Mouse (Mus musculus): ENCODE results near the gene AC109138.7. TPM values are rescaled to one million over a fixed set of nuclear protein-coding genes. Genes with fewer than 3 reads are reported as not detected.
"Not testable (repeated sequence)": the region's sequence is repeated elsewhere in the genome, so short reads cannot be mapped to it uniquely, and the experiment has no call there.

The AC109138.7 gene
- polyA plus RNA-seq, 1 experiment from 2014 or later, result not detected

GRCm38 (mm10) chr19:4231253-4232185 is 17.4 kb downstream of the AC109138.7 start, which contains the start of gene Pold4:
Gene Pold4, plus strand, starts transcription at chr19:4231899.
- Histone ChIP-seq H3K36me3 (replicated peaks; ENCODE audit: control insufficient read depth, insufficient read depth) (no peaks in the 10 kb centered on the region), H3K27me3 (ENCODE audit: control insufficient read depth, insufficient read depth, low read length) (peaks cover 13% of the 10 kb centered on the region), H3K4me1 (replicated peaks; ENCODE audit: control insufficient read depth, insufficient read depth, low read length) (peaks cover 10% of the 10 kb centered on the region), H3K27ac (peak within 1 kb of the TSS; percentile 85), H3K4me2 (replicated peaks) (peak within 1 kb of the TSS; percentile 79), H3K9me3 (ENCODE audit: control insufficient read depth, low read length) (no peaks in the 10 kb centered on the region), H3K9ac (peak within 1 kb of the TSS; percentile 74), H3K4me3 (replicated peaks; ENCODE audit: low read length) (peak within 1 kb of the TSS; percentile 48)
- ATAC-seq (ENCODE audit: low FRiP score) (peak; percentile 91), DNase-seq (ENCODE audit: low spot score) (peak; percentile 89)
- 11% methylated on average over 26 of the region's 26 CpGs for WGBS

- DNase-seq (ENCODE audit: low spot score) (no peak), ATAC-seq (ENCODE audit: low FRiP score) (no peak)
- peak overlapping the region; percentile 48 for H3K4me3 ChIP-seq (replicated peaks; ENCODE audit: low read length)
- peaks cover 10% of the 10 kb centered on the region for H3K4me1 ChIP-seq (replicated peaks; ENCODE audit: control insufficient read depth, insufficient read depth, low read length)
- peaks cover 13% of the 10 kb centered on the region for H3K27me3 ChIP-seq (ENCODE audit: control insufficient read depth, insufficient read depth, low read length)
- H3K27ac ChIP-seq, result peak overlapping the region; percentile 85
- H3K36me3 ChIP-seq (replicated peaks; ENCODE audit: control insufficient read depth, insufficient read depth), result no peaks in the 10 kb centered on the region
- H3K9ac ChIP-seq, result peak overlapping the region; percentile 74
- H3K4me2 ChIP-seq (replicated peaks), result peak overlapping the region; percentile 79
- 39% methylated on average over 2 of the region's 2 CpGs for WGBS
- H3K9me3 ChIP-seq (ENCODE audit: control insufficient read depth, low read length), result no peaks in the 10 kb centered on the region
Observed at GRCm38 (mm10) chr19:4232186-4232572, 18.0 kb downstream of the AC109138.7 start.

GRCm38 (mm10) chr19:4232651-4233050 is 18.5 kb downstream of the AC109138.7 start:
- peak overlapping the region; percentile 79 for H3K4me2 ChIP-seq (replicated peaks)
- WGBS, result 83% methylated on average over 7 of the region's 7 CpGs
- H3K36me3 ChIP-seq (replicated peaks; ENCODE audit: control insufficient read depth, insufficient read depth), result no peaks in the 10 kb centered on the region
- no peak for DNase-seq (ENCODE audit: low spot score)
- peak overlapping the region; percentile 74; the same call in 1 of the 2 replicates for H3K9ac ChIP-seq
- no peak overlapping the region for H3K27ac ChIP-seq
- H3K4me1 ChIP-seq (replicated peaks; ENCODE audit: control insufficient read depth, insufficient read depth, low read length), result peaks cover 10% of the 10 kb centered on the region
- H3K9me3 ChIP-seq (ENCODE audit: control insufficient read depth, low read length), result no peaks in the 10 kb centered on the region
- peaks cover 13% of the 10 kb centered on the region for H3K27me3 ChIP-seq (ENCODE audit: control insufficient read depth, insufficient read depth, low read length)
- peak overlapping the region; percentile 48; the same call in 1 of the 2 replicates for H3K4me3 ChIP-seq (replicated peaks; ENCODE audit: low read length)
- no peak for ATAC-seq (ENCODE audit: low FRiP score)

DNA sequence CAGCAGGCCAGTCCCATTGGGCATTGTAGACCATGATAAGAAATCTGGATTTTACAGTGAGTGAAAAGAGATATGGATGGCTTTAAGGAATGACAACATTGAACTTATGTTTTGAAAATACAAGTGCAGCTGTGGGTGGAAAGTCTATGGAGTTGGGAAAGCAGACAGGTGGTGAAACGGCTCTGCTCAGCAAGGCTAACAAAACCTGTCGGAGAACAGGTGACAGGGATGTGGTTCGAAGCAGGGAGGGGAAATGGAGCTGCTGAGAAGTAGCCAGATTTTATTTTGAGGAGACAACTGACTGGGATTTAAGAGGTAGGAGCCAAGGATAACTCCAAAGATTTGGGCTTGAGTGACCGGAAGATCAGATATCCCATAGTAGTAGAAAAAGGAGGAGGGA is 20.4 kb downstream of the AC109138.7 start:
- Histone ChIP-seq H3K9me3 (ENCODE audit: control insufficient read depth, low read length) (no peaks in the 10 kb centered on the region), H3K27ac (no peak overlapping the region), H3K4me3 (replicated peaks; ENCODE audit: low read length) (no peak overlapping the region), H3K27me3 (ENCODE audit: control insufficient read depth, insufficient read depth, low read length) (peaks cover 3% of the 10 kb centered on the region; the same call in 1 of the 2 replicates), H3K9ac (no peak overlapping the region), H3K4me1 (replicated peaks; ENCODE audit: control insufficient read depth, insufficient read depth, low read length) (peaks cover 10% of the 10 kb centered on the region), H3K4me2 (replicated peaks) (no peak overlapping the region), H3K36me3 (replicated peaks; ENCODE audit: control insufficient read depth, insufficient read depth) (no peaks in the 10 kb centered on the region)
- ATAC-seq (ENCODE audit: low FRiP score) (no peak), DNase-seq (ENCODE audit: low spot score) (no peak)
- whole genome bisulfite sequencing, result 82% methylated on average over 4 of the region's 4 CpGs

- 81% methylated on average over 8 of the region's 8 CpGs for WGBS
- Histone ChIP-seq H3K4me3 (replicated peaks; ENCODE audit: low read length) (no peak overlapping the region), H3K27ac (no peak overlapping the region), H3K9ac (no peak overlapping the region), H3K4me2 (replicated peaks) (no peak overlapping the region), H3K4me1 (replicated peaks; ENCODE audit: control insufficient read depth, insufficient read depth, low read length) (no peaks in the 10 kb centered on the region), H3K36me3 (replicated peaks; ENCODE audit: control insufficient read depth, insufficient read depth) (no peaks in the 10 kb centered on the region), H3K9me3 (ENCODE audit: control insufficient read depth, low read length) (no peaks in the 10 kb centered on the region), H3K27me3 (ENCODE audit: control insufficient read depth, insufficient read depth, low read length) (no peaks in the 10 kb centered on the region)
- ATAC-seq (ENCODE audit: low FRiP score) (no peak), DNase-seq (ENCODE audit: low spot score) (no peak)
Observed at GRCm38 (mm10) chr19:4240247-4240668, 26.1 kb downstream of the AC109138.7 start.

DNA sequence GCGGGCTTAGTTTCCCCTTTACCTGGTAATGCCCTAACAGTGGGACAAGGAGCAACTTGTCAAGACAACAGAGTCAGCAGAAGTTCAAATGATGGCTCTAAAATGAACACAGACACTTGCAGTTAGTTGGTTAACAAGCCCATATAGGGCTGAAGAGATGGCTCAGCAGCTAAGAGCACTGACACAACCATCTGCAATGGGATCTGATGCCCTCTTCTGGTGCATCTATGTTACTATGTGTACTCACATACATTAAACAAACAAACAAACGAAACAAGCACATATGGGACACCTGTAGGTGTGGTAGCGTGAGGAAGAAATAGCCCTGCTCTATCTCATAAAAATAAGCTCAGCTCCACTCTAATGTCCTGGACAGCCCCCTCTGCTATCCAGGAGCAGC is 28.3 kb downstream of the AC109138.7 start:
- H3K4me2 ChIP-seq (replicated peaks), result no peak overlapping the region
- H3K9me3 ChIP-seq (ENCODE audit: control insufficient read depth, low read length), result no peaks in the 10 kb centered on the region
- H3K27ac ChIP-seq, result no peak overlapping the region
- DNase-seq (ENCODE audit: low spot score) (no peak), ATAC-seq (ENCODE audit: low FRiP score) (no peak)
- 73% methylated on average over 3 of the region's 3 CpGs for WGBS
- H3K4me1 ChIP-seq (replicated peaks; ENCODE audit: control insufficient read depth, insufficient read depth, low read length), result no peaks in the 10 kb centered on the region
- H3K36me3 ChIP-seq (replicated peaks; ENCODE audit: control insufficient read depth, insufficient read depth), result no peaks in the 10 kb centered on the region
- no peaks in the 10 kb centered on the region for H3K27me3 ChIP-seq (ENCODE audit: control insufficient read depth, insufficient read depth, low read length)
- H3K9ac ChIP-seq, result no peak overlapping the region
- no peak overlapping the region for H3K4me3 ChIP-seq (replicated peaks; ENCODE audit: low read length)

- H3K4me3 ChIP-seq (replicated peaks; ENCODE audit: low read length), result no peak overlapping the region
- WGBS, result 86% methylated on average over 6 of the region's 6 CpGs
- no peaks in the 10 kb centered on the region for H3K9me3 ChIP-seq (ENCODE audit: control insufficient read depth, low read length)
- H3K4me2 ChIP-seq (replicated peaks), result no peak overlapping the region
- no peaks in the 10 kb centered on the region for H3K36me3 ChIP-seq (replicated peaks; ENCODE audit: control insufficient read depth, insufficient read depth)
- no peaks in the 10 kb centered on the region for H3K4me1 ChIP-seq (replicated peaks; ENCODE audit: control insufficient read depth, insufficient read depth, low read length)
- no peaks in the 10 kb centered on the region for H3K27me3 ChIP-seq (ENCODE audit: control insufficient read depth, insufficient read depth, low read length)
- no peak for DNase-seq (ENCODE audit: low spot score)
- H3K9ac ChIP-seq, result no peak overlapping the region
- ATAC-seq (ENCODE audit: low FRiP score), result no peak
- no peak overlapping the region for H3K27ac ChIP-seq
Observed at GRCm38 (mm10) chr19:4244775-4245174, 30.6 kb downstream of the AC109138.7 start.

GRCm38 (mm10) chr19:4247010-4247409 is 32.9 kb downstream of the AC109138.7 start:
- H3K36me3 ChIP-seq (replicated peaks; ENCODE audit: control insufficient read depth, insufficient read depth), result no peaks in the 10 kb centered on the region

DNA sequence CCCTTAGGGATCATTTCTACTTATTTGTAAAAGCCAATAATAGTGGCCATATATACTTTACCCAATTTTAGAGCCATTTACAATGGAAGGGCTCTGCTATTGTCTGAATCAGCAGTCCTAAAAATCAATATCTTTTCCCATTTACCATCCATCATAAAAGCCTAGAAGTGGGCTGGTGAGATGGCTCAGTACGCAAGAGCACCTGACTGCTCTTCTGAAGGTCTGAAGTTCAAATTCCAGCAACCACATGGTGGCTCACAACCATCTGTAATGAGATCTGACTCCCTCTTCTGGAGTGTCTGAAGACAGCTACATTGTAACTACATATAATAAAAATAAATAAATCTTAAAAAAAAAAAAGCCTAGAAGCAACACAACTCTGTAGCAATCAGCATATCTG is 34.5 kb downstream of the AC109138.7 start:
- H3K9ac ChIP-seq; DNase-seq (ENCODE audit: low spot score); H3K27ac ChIP-seq; H3K36me3 ChIP-seq (replicated peaks; ENCODE audit: control insufficient read depth, insufficient read depth); ATAC-seq (ENCODE audit: low FRiP score); H3K4me1 ChIP-seq (replicated peaks; ENCODE audit: control insufficient read depth, insufficient read depth, low read length); H3K27me3 ChIP-seq (ENCODE audit: control insufficient read depth, insufficient read depth, low read length); H3K4me3 ChIP-seq (replicated peaks; ENCODE audit: low read length); H3K9me3 ChIP-seq (ENCODE audit: control insufficient read depth, low read length); H3K4me2 ChIP-seq (replicated peaks): not testable (repeated sequence)
- WGBS, result 79% methylated on average over 1 of the region's 1 CpGs

More at GRCm38 (mm10) chr19:4247010-4247409, 32.9 kb downstream of the AC109138.7 start:
- WGBS, result 55% methylated on average over 1 of the region's 1 CpGs
- Histone ChIP-seq H3K4me1 (replicated peaks; ENCODE audit: control insufficient read depth, insufficient read depth, low read length) (no peaks in the 10 kb centered on the region), H3K9me3 (ENCODE audit: control insufficient read depth, low read length) (no peaks in the 10 kb centered on the region), H3K9ac (no peak overlapping the region), H3K4me3 (replicated peaks; ENCODE audit: low read length) (no peak overlapping the region), H3K27me3 (ENCODE audit: control insufficient read depth, insufficient read depth, low read length) (no peaks in the 10 kb centered on the region), H3K27ac (no peak overlapping the region), H3K4me2 (replicated peaks) (no peak overlapping the region)
- DNase-seq (ENCODE audit: low spot score), result no peak
- no peak for ATAC-seq (ENCODE audit: low FRiP score)
